Mouse (Mus musculus) kidney, adult 11 months (tissue): Measurements from ENCODE around the gene Sparcl1.
A peak's percentile ranks its signal among the peaks of the same experiment; 100 is the strongest.

Experiments used
- DNase-seq: peaks from one replicate; pipeline ENCODE4 v3.0.0; 2022

Sparcl1 gene

GRCm38 (mm10) chr5:104110171-104110920 lies 3.2 kb downstream of the Sparcl1 start:
- no peak for DNase-seq

DNA sequence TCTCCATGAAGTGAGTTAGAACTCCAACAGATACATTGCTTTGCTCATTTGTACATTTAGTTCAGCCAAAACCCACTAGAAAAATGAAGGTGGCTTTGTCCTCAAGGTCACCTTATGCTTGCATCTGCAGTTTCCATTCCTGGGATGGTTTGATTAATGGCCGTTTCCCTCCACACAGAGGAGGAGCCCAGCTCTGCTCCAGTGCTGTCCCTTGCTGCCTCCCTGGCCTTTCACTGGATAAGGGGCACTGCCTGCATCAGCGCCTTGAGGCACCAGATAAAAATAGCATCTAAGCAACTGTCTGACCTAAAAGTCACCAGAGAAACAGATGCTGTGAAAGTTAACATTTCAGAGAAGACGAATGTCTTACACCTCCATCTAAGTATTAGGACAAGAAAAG lies 4.0 kb downstream of the Sparcl1 start:
- DNase-seq = no peak

DNA sequence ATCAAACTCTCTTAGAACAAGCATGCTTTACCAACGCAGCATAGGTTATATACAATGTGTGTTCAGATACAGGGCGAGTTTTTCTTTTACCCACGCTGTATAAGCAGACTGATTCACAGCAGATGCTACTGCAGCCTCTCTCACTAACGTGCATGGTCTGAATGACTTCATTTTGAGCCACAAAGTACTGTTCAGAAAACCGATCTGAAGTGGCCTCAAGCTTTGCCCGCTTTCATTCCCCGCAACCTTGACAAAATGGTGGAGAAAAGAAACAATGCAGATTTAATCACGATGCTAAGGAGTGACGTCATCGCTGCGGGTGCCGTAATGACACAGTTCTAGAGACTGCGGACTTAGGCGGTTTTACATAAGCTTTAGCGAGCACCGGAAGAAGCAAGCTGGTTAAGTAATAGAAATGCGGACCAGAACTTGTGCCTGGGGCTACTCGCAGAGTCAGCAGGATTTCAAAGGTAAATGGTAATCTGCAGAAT lies 4.6 kb downstream of the Sparcl1 start:
- no peak for DNase-seq

DNA sequence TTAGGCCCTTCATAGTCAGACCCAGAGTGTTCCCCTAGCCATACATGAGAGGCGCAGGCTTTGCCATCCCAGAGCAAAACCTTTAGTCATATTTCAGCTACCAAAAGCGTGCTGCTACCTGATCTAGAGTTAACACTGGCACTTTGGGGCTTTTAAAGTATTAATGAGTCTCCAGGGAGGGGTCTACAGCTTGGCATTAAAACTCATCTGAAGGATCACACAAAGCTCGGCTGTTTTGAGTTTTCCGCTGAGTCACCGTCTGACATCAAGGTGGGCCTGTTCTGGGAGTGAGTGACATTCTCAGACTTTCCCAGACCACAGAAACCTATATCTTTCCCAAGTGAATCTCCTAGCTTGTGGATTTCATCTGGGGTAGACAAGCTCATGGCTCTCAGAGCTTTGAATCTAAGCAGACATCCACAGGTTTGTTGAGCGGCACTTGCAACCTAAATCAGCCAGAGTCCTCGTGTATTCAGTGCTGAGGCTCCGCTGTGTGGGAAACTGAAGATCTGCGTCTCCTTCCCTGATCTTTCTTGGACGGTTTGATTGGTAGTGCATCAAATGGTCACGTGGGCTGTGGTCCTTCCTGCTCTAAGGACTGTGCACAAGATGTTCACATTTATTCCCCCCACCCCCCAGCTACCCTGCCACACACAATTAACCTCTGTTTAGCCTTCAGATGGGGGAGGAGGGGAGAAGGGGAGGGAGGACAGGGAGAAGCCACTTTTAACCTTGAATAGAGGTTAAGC lies 5.2 kb downstream of the Sparcl1 start:
- DNase-seq = no peak

- DNase-seq = no peak
Observed at GRCm38 (mm10) chr5:104104111-104104510, 9.4 kb downstream of the Sparcl1 start.

- DNase-seq = no peak
Observed at GRCm38 (mm10) chr5:104103171-104103570, 10.4 kb downstream of the Sparcl1 start.

- DNase-seq = no peak
Observed at GRCm38 (mm10) chr5:104101678-104102531, 11.6 kb downstream of the Sparcl1 start.

DNA sequence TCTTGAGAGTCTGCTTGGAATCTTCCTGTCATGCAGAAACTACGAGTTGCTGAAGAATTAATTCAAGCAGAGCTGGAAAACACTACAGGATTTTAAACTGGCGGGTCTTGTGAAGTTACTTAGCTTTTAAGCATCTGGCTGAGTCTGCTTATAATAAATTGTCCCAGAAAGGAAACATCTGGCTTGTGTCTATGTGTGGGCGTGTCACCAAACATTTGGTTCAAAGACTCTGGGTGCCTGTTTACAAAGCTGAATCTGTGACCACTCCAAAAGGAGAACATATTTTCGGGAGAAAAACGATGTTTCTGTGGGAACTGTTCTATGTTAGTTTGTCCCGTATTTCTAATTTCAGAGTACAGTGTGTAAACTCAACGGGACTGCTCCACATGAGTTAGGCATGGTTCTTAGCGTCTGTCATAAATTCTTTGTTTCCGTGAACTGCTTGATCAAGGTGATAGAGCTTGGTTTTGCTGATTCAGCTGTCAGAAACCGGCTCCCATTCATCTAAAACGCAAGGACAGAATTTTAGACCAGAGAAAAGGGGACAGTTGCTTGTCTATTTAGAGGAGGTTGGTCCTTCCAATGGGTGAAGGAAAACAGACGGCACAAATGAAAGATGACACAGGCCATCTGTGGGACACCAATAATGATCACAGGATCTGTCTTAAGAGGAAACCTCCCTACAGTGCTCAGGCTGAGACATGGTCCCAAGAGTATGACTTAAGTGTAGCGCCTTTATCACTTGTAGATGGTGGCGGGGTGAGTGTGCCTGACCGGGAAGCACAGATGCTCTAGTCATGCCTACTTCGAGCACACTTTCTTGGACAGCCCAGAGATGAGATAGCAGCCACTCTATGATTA lies 17.2 kb downstream of the Sparcl1 start:
- peak; percentile 23 for DNase-seq

DNA sequence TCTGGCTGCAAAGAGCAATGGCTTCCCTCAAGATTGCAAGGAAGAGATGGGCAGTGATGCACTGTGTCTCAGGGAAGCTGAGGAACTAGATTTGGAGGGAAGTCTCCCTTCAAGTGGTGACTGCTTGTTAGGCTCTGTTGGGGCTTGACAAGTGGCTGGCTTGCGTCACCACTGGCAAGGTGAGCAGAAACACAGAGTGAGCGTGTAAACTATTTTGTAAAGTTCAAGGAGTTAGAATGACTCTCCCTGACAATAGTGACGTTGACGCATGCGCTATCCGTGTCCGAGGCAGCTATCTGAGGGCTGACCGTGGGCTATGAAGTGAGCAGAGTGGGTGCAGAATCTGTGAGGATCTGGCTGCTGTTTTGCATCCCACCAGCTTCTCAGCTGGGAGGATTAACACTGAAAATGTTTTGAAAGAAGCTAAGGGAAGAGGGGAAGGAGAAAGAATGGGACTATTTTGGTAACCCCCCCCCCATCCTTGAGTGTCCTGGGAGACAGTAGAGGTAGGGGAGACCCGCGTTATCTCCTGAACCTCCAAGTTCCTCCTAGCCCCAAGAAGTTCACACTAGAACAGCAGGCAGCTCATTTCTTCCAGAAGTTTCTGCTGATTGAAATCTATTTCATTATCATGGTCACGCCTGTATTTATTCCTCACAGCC lies 18.0 kb downstream of the Sparcl1 start:
- DNase-seq = no peak

DNA sequence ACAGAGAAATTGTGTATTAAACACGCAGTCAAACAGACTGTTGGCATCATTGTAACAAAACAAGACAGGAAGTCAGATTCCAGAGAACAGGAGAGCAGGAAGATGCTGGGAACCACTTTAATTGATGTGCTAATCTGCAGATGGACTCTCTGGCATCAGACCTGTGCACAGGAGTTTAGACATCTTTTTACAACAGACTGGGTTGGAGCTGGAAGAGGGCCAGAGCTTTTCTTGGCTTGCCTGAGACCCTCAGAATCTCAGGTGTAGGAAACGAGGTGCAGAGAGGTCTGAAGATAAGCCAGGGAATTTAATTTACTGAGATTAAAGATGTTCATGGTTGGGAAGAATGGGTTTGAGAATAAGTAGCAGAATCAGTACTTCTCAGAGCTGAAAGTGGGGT lies 23.8 kb downstream of the Sparcl1 start:
- DNase-seq = no peak

GRCm38 (mm10) chr5:104085366-104085765 lies 28.2 kb downstream of the Sparcl1 start:
- no peak for DNase-seq

DNA sequence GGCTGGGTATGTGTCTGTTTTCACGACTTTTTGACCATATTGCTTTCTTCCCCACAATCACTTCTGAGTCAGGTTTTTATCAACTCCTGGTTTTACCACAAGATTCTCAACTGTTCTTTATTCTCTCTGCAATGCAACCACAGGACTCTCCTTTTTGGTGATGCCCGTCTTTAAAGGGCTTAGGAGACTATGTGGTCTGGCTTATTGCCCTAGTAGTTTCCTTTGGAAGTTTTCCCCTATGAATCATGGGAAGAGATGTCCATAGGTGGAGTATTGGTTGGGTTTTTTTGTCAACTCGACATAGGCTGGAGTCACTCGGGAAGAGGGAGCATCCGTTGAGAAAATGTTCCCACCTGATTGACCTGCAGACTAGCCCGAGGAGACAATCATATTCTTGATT lies 32.8 kb downstream of the Sparcl1 start:
- no peak for DNase-seq

DNA sequence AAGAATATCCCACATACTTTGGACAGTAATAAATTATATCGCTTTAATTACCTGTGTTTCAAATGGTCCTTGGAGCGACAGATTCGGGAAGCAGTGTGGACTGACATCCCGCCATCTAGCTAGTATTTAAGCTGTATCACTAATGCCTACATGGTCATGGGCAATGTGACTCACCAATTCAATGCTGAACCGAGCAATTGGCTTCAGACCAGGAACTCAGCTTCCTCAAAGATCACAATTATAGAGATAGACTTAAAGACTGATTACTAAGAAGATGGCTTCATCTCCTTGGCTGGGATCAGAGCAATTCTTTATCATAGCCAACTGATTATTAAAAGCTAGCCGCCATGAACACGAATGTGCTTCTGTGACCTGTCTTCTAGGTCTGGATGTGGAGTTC lies 36.0 kb downstream of the Sparcl1 start, which contains the start of gene Gm17660:
Gm17660 (minus strand) TSS at position 101 of the 400 bp plus-strand sequence.
- no peak for DNase-seq

- no peak for DNase-seq
Observed at GRCm38 (mm10) chr5:104076361-104076760, 37.2 kb downstream of the Sparcl1 start.

DNA sequence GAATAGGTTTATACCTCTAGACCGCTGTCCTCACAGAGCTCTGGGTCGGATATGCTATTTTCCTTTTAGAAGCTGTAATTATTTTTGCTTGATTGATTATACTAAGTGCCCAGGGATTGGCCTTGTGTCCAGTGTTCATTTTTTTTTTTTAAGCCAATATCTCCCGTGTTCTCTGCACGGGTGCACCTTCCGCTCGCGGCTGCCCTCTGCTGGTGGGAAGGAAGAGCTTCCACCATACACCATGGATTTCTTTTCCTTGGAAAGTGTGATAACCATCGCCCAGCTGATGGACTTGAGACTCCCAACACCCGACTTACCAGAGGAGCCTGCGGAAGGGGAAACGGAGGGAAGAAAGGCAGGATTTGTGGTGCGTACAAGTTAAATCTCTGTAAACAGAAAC lies 39.1 kb downstream of the Sparcl1 start:
- peak; percentile 45 for DNase-seq

DNA sequence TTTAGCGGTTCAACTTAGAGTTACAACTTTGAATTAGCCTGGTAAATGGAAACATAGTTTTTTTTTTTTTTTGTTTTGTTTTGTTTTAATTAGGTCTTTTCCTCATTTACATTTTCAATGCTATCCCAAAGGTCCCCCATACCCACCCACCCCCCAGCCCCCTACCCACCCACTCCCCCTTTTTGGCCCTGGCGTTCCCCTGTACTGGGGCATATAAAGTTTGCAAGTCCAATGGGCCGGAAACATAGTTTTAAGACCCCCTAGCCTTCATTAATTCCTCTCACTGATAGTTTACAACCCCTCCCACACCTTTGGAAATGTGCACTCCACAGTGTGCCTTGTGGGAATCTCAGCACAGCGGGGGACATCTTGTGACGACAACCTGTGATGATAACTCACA lies 39.9 kb downstream of the Sparcl1 start:
- no peak for DNase-seq

DNA sequence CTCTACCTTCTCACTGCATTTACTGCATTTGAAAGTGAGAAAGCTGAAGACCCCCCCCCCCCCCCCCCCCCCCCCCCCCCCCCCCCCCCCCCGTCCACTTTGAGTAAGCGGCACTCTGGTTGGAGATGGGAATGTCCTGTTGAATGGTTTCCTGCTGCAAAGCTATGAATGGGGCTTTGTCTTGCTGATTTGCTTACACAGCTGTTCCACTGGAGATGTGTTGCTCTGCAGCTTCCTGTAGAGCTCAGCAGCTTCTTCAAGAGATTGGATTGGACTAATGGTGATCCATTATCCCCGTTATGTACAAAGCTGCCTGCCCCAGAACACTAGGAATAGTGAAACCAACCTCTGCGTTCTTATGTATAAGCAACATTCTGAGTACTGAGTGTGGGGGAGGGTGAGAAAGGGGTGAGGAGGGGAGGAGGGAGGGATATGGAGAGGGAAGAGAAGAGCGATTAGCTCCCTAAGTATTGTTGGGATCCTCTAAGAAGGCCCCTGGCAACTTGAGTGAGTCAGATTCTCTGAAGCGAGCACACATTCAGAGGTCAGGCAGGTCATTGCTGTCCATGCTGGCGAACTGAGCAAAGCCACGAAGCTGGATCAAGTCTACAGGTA lies 41.2 kb downstream of the Sparcl1 start:
- no peak for DNase-seq

- no peak for DNase-seq
Observed at GRCm38 (mm10) chr5:104071048-104071447, 42.5 kb downstream of the Sparcl1 start.

DNA sequence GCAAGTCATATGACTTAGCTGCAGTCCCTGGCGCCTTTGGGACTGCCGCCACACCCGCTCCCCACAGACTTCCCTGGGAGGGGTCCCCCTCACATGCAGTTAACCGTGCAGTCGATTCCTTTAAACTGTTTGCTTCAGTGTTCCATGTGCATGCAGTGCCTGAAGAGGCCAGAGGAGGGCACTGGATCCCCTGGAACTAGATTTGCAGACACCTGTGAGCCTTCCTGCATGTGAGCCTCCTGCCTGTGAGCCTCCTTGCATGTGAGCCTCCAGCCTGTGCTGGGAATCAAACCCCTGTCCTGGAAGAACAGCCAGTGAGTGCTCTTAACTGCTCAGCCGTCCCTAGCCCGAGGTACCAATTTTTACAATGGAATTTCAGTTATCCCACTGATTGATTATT lies 44.8 kb downstream of the Sparcl1 start:
- DNase-seq = no peak

GRCm38 (mm10) chr5:104062773-104063551 lies 50.6 kb downstream of the Sparcl1 start:
- DNase-seq = no peak
